Mouse (Mus musculus) MEL (cell line): ENCODE measurements around the gene Rps6ka1. TPM values are rescaled to one million over a fixed set of nuclear protein-coding genes. Genes with fewer than 3 reads are reported as not detected.

ENCODE experiments used
- DNase-seq: peaks from one replicate; pipeline ENCODE4 v3.0.0; 2011; ENCODE audit warnings: low read depth, low spot score
- H3K27ac ChIP-seq: 2 replicates; pipeline ENCODE4 v1.5.1; 2012; ENCODE audit warnings: low read depth, mild to moderate bottlenecking, control low read depth, low read length, moderate library complexity; ENCODE audit not compliant: control insufficient read depth
- H3K27me3 ChIP-seq, 2 experiments: fragments of 150-350 bp in 1 of 2; sonication (generic) in 1 of 2; 2 replicates each; pipeline ENCODE4 v1.6.1; 2012; ENCODE audit warnings: low read length in 2 of 2, mild to moderate bottlenecking in 2 of 2, improper control_type of control experiment in 1 of 2, moderate library complexity in 1 of 2; ENCODE audit not compliant: insufficient read depth in 2 of 2, control insufficient read depth in 1 of 2
- H3K36me3 ChIP-seq, 2 experiments: 2 replicates each; pipeline ENCODE4 v1.6.1; 2012 to 2014; ENCODE audit warnings: low read length in 2 of 2, improper control_type of control experiment in 1 of 2, inconsistent platforms in 1 of 2, mild to moderate bottlenecking in 1 of 2; ENCODE audit not compliant: insufficient read depth in 2 of 2, control insufficient read depth in 1 of 2
- H3K4me1 ChIP-seq, 2 experiments: fragments of 150-350 bp in 1 of 2; sonication (generic) in 1 of 2; 2 replicates each; pipeline ENCODE4 v1.6.1; 2012; ENCODE audit warnings: low read length in 2 of 2, improper control_type of control experiment in 1 of 2, mild to moderate bottlenecking in 1 of 2; ENCODE audit not compliant: insufficient read depth in 2 of 2, control insufficient read depth in 1 of 2
- H3K4me3 ChIP-seq, 2 experiments: fragments of 150-350 bp in 1 of 2; sonication (generic) in 1 of 2; 2 replicates each; pipeline ENCODE4 v1.5.1; 2012; ENCODE audit warnings: low read depth in 2 of 2, low read length in 2 of 2, mild to moderate bottlenecking in 2 of 2, moderate library complexity in 2 of 2, control low read depth in 1 of 2, improper control_type of control experiment in 1 of 2; ENCODE audit not compliant: control insufficient read depth in 1 of 2, insufficient read depth in 1 of 2
- H3K79me2 ChIP-seq: 2 replicates; pipeline ENCODE4 v1.6.1; 2012; ENCODE audit warnings: mild to moderate bottlenecking, low read length, moderate library complexity; ENCODE audit not compliant: control insufficient read depth, poor library complexity, insufficient read depth
- H3K9ac ChIP-seq: 2 replicates; pipeline ENCODE4 v1.6.1; 2012; ENCODE audit warnings: low read depth, mild to moderate bottlenecking, control low read depth, low read length, moderate library complexity; ENCODE audit not compliant: control insufficient read depth, poor library complexity, severe bottlenecking
- H3K9me3 ChIP-seq: fragments of 150-350 bp; sonication (generic); replicated peaks from 2 replicates; pipeline ENCODE4 v1.6.1; 2012; ENCODE audit warnings: mild to moderate bottlenecking, low read length, improper control_type of control experiment, moderate library complexity; ENCODE audit not compliant: insufficient read depth
- BHLHE40 ChIP-seq: IDR thresholded peaks from 2 replicates; pipeline ENCODE4 v1.6.1; 2012; ENCODE audit warnings: low read depth, mild to moderate bottlenecking, inconsistent platforms, low read length, improper control_type of control experiment, borderline replicate concordance
- CHD2 ChIP-seq: IDR thresholded peaks from 2 replicates; pipeline ENCODE4 v1.6.1; 2011; ENCODE audit warnings: low read length, improper control_type of control experiment
- E2F4 ChIP-seq: IDR thresholded peaks from 2 replicates; pipeline ENCODE4 v1.6.1; 2011; ENCODE audit warnings: low read depth, low read length, improper control_type of control experiment, borderline replicate concordance
- ELF1 ChIP-seq: IDR thresholded peaks from 2 replicates; pipeline ENCODE4 v1.6.1; 2014; ENCODE audit warnings: low read depth, mild to moderate bottlenecking, inconsistent platforms, low read length, improper control_type of control experiment, moderate library complexity
- EP300 ChIP-seq, 2 experiments: IDR thresholded peaks; 2 replicates each; pipeline ENCODE4 v1.6.1; 2011; ENCODE audit warnings: improper control_type of control experiment in 2 of 2, low read length in 2 of 2, low read depth in 1 of 2, mild to moderate bottlenecking in 1 of 2
- ETS1 ChIP-seq: IDR thresholded peaks from 2 replicates; pipeline ENCODE4 v1.6.1; 2012; ENCODE audit warnings: low read depth, mild to moderate bottlenecking, inconsistent platforms, low read length, improper control_type of control experiment, moderate library complexity
- GABPA ChIP-seq: IDR thresholded peaks from 2 replicates; pipeline ENCODE4 v1.6.1; 2012; ENCODE audit warnings: low read depth, mild to moderate bottlenecking, inconsistent platforms, low read length, improper control_type of control experiment, moderate library complexity
- GATA1 ChIP-seq: IDR thresholded peaks from 2 replicates; pipeline ENCODE4 v1.6.1; 2011; ENCODE audit warnings: low read depth, low read length, improper control_type of control experiment
- JUND ChIP-seq: IDR thresholded peaks from 2 replicates; pipeline ENCODE4 v1.6.1; 2011; ENCODE audit warnings: low read depth, mild to moderate bottlenecking, improper control_type of control experiment, low read length
- MAX ChIP-seq: IDR thresholded peaks from 2 replicates; pipeline ENCODE4 v1.6.1; 2011; ENCODE audit warnings: low read length, improper control_type of control experiment
- MAZ ChIP-seq: IDR thresholded peaks from 2 replicates; pipeline ENCODE4 v1.6.1; 2012; ENCODE audit warnings: low read depth, mild to moderate bottlenecking, inconsistent platforms, low read length, improper control_type of control experiment
- MEF2A ChIP-seq: IDR thresholded peaks from 2 replicates; pipeline ENCODE4 v1.6.1; 2014; ENCODE audit warnings: low read depth, mild to moderate bottlenecking, inconsistent platforms, low read length, improper control_type of control experiment; ENCODE audit not compliant: poor library complexity, insufficient replicate concordance, severe bottlenecking; ENCODE audit errors: extremely low read depth
- MXI1 ChIP-seq: IDR thresholded peaks from 2 replicates; pipeline ENCODE4 v1.6.1; 2011; ENCODE audit warnings: mild to moderate bottlenecking, low read depth, low read length, improper control_type of control experiment
- MYB ChIP-seq: IDR thresholded peaks from 2 replicates; pipeline ENCODE4 v1.6.1; 2011; ENCODE audit warnings: mild to moderate bottlenecking, low read depth, low read length, improper control_type of control experiment
- MYC ChIP-seq: IDR thresholded peaks from 2 replicates; pipeline ENCODE4 v1.6.1; 2011; ENCODE audit warnings: low read depth, mild to moderate bottlenecking, low read length, improper control_type of control experiment, moderate library complexity
- NELFE ChIP-seq: IDR thresholded peaks from 2 replicates; pipeline ENCODE4 v1.6.1; 2011; ENCODE audit warnings: low read depth, low read length, improper control_type of control experiment
- POLR2AphosphoS2 ChIP-seq: IDR thresholded peaks from 2 replicates; pipeline ENCODE4 v1.6.1; 2011; ENCODE audit warnings: low read length, improper control_type of control experiment
- POLR2AphosphoS5 ChIP-seq: IDR thresholded peaks from 2 replicates; pipeline ENCODE4 v1.6.1; 2012; ENCODE audit warnings: low read depth, borderline replicate concordance, mild to moderate bottlenecking, inconsistent platforms, low read length, moderate library complexity, mixed read lengths
- SIN3A ChIP-seq: IDR thresholded peaks from 2 replicates; pipeline ENCODE4 v1.6.1; 2012; ENCODE audit warnings: low read length, improper control_type of control experiment, inconsistent platforms
- SMC3 ChIP-seq: IDR thresholded peaks from 2 replicates; pipeline ENCODE4 v1.6.1; 2011; ENCODE audit warnings: low read depth, low read length, improper control_type of control experiment
- TAL1 ChIP-seq: IDR thresholded peaks from 2 replicates; pipeline ENCODE4 v1.6.1; 2012; ENCODE audit warnings: mild to moderate bottlenecking, inconsistent platforms, low read length, moderate library complexity, mixed read lengths
- UBTF ChIP-seq: IDR thresholded peaks from 2 replicates; pipeline ENCODE4 v1.6.1; 2012; ENCODE audit warnings: low read depth, mild to moderate bottlenecking, inconsistent platforms, low read length, improper control_type of control experiment, moderate library complexity, borderline replicate concordance; ENCODE audit not compliant: insufficient read depth
- USF1 ChIP-seq: IDR thresholded peaks from 2 replicates; pipeline ENCODE4 v1.6.1; 2014; ENCODE audit warnings: low read depth, mild to moderate bottlenecking, inconsistent platforms, low read length, improper control_type of control experiment, moderate library complexity
- USF2 ChIP-seq, 2 experiments: IDR thresholded peaks; 2 replicates each; pipeline ENCODE4 v1.6.1; 2011 to 2012; ENCODE audit warnings: improper control_type of control experiment in 2 of 2, low read length in 2 of 2, borderline replicate concordance in 1 of 2, inconsistent platforms in 1 of 2, low read depth in 1 of 2, mild to moderate bottlenecking in 1 of 2; ENCODE audit not compliant: insufficient read depth in 1 of 2
- ZNF384 ChIP-seq: IDR thresholded peaks from 2 replicates; pipeline ENCODE4 v1.6.1; 2012; ENCODE audit warnings: low read depth, mild to moderate bottlenecking, inconsistent platforms, low read length, improper control_type of control experiment
- polyA plus RNA-seq, 2 experiments: library from polyadenylated mRNA; stranded (reverse) in 1 of 2; unstranded in 1 of 2; fragments of >175 nt in 1 of 2; fragments of >200 nt in 1 of 2; gene quantifications; 2 replicates each; pipeline versions ENCODE4 v1.2.1 to v1.2.4; 2012; ENCODE audit warnings: low replicate concordance in 2 of 2, low read depth in 1 of 2; ENCODE audit not compliant: insufficient read length in 2 of 2, insufficient read depth in 1 of 2, missing spikeins in 1 of 2
- total RNA-seq: library from RNA; depleted of rRNA; stranded (reverse); fragments of 300-350 nt; gene quantifications from 2 replicates; pipeline ENCODE4 v1.2.3, GENCODE M21; 2012

The Rps6ka1 gene
- total and polyA plus RNA-seq, 3 experiments: 45.3 to 68.9 TPM; not detected in 1

GRCm38 (mm10) chr4:133885331-133885730 is 2.3 kb downstream of the Rps6ka1 start:
- H3K27ac ChIP-seq: no peak overlapping the region
- no peaks in the 10 kb centered on the region for H3K9me3 ChIP-seq
- H3K36me3 ChIP-seq: no peaks in the 10 kb centered on the region
- H3K79me2 ChIP-seq: no peaks in the 10 kb centered on the region; the same call in 1 of the 2 replicates
- no peak overlapping the region for H3K4me3 ChIP-seq
- TF ChIP-seq TAL1: no peak
- no peak for TF ChIP-seq MYC
- TF ChIP-seq USF1: no peak
- no peak for TF ChIP-seq UBTF
- TF ChIP-seq JUND: no peak
- TF ChIP-seq USF2 (IDR thresholded peaks at IDR 0.05; ENCODE audit: borderline replicate concordance in 1 of 2, insufficient read depth in 1 of 2, low read depth in 1 of 2, low read length in 2 of 2): no peak
- TF ChIP-seq MAX: no peak
- no peak for TF ChIP-seq ETS1
- no peak for TF ChIP-seq E2F4
- no peak for TF ChIP-seq POLR2AphosphoS5
- TF ChIP-seq BHLHE40: no peak
- no peak for TF ChIP-seq POLR2AphosphoS2
- TF ChIP-seq MXI1: no peak
- no peak for TF ChIP-seq MEF2A
- no peak for TF ChIP-seq GATA1
- no peak for TF ChIP-seq GABPA
- TF ChIP-seq, all 39 proteins: peak for 0
- no peaks in the 10 kb centered on the region for H3K27me3 ChIP-seq
- no peaks in the 10 kb centered on the region for H3K4me1 ChIP-seq
- no peak overlapping the region for H3K9ac ChIP-seq
- no peak for DNase-seq

- TF ChIP-seq MYC (no peak), CHD2 (no peak), POLR2AphosphoS2 (no peak), ZNF384 (no peak), BHLHE40 (no peak), GATA1 (no peak), JUND (no peak), EP300 (IDR thresholded peaks at IDR 0.05; ENCODE audit: low read depth in 1 of 2, low read length in 2 of 2) (no peak), MAZ (no peak), E2F4 (no peak), SIN3A (no peak), MAX (no peak), NELFE (no peak), MYB (no peak), SMC3 (no peak), ELF1 (no peak)
- Histone ChIP-seq H3K9me3 (no peaks in the 10 kb centered on the region), H3K79me2 (no peaks in the 10 kb centered on the region; the same call in 1 of the 2 replicates), H3K4me1 (0 out of 4 replicates have a peak, but pooled peaks cover 0 to under 1% of the 10 kb centered on the region in 2 experiments), H3K9ac (no peak overlapping the region), H3K36me3 (peaks cover 0 to under 1% of the 10 kb centered on the region in 2 experiments; a peak in 1 of 4 replicates), H3K27ac (no peak overlapping the region), H3K27me3 (no peaks in the 10 kb centered on the region), H3K4me3 (no peak overlapping the region)
- DNase-seq: no peak
Observed at GRCm38 (mm10) chr4:133884888-133885287, 2.7 kb downstream of the Rps6ka1 start.
